Mouse (Mus musculus): ENCODE data around the gene Fat3. TPM values are rescaled to one million over a fixed set of nuclear protein-coding genes. Genes with fewer than 3 reads are reported as not detected.

Gene Fat3
- polyA plus RNA-seq, 1 experiment: 0.51 TPM

- H3K27me3 ChIP-seq (ENCODE audit: control insufficient read depth, insufficient read depth, low read length): no peaks in the 10 kb centered on the region
- H3K36me3 ChIP-seq (ENCODE audit: control insufficient read depth, insufficient read depth, low read length): no peaks in the 10 kb centered on the region
- 87% methylated on average over 6 of the region's 6 CpGs for WGBS
- H3K4me3 ChIP-seq (ENCODE audit: control insufficient read depth, insufficient read depth, low read length): no peak overlapping the region
- H3K4me1 ChIP-seq (replicated peaks; ENCODE audit: control insufficient read depth, insufficient read depth, low read length): no peaks in the 10 kb centered on the region
- no peak for DNase-seq
- H3K27ac ChIP-seq (ENCODE audit: control insufficient read depth, insufficient read depth, low read length): no peak overlapping the region
- TF ChIP-seq CTCF (IDR thresholded peaks at IDR 0.05; ENCODE audit: borderline replicate concordance, control insufficient read depth, extremely low read depth, insufficient read depth, low read length, poor library complexity) (no peak), POLR2A (IDR thresholded peaks at IDR 0.05; ENCODE audit: control insufficient read depth, extremely low read depth, insufficient read depth, low read length, poor library complexity) (no peak)
Observed at GRCm38 (mm10) chr9:16398734-16399686, 102.1 kb downstream of the Fat3 start.

- no peak overlapping the region for H3K4me3 ChIP-seq (ENCODE audit: control insufficient read depth, insufficient read depth, low read length)
- DNase-seq: no peak
- H3K4me1 ChIP-seq (replicated peaks; ENCODE audit: control insufficient read depth, insufficient read depth, low read length): no peaks in the 10 kb centered on the region
- no peaks in the 10 kb centered on the region for H3K27me3 ChIP-seq (ENCODE audit: control insufficient read depth, insufficient read depth, low read length)
- TF ChIP-seq CTCF (IDR thresholded peaks at IDR 0.05; ENCODE audit: borderline replicate concordance, control insufficient read depth, extremely low read depth, insufficient read depth, low read length, poor library complexity) (no peak), POLR2A (IDR thresholded peaks at IDR 0.05; ENCODE audit: control insufficient read depth, extremely low read depth, insufficient read depth, low read length, poor library complexity) (no peak)
- no peaks in the 10 kb centered on the region for H3K36me3 ChIP-seq (ENCODE audit: control insufficient read depth, insufficient read depth, low read length)
- WGBS: 81% methylated on average over 4 of the region's 4 CpGs
- H3K27ac ChIP-seq (ENCODE audit: control insufficient read depth, insufficient read depth, low read length): no peak overlapping the region
Observed at GRCm38 (mm10) chr9:16389141-16389540, 111.9 kb downstream of the Fat3 start.

- Histone ChIP-seq H3K4me1 (replicated peaks; ENCODE audit: control insufficient read depth, insufficient read depth, low read length) (no peaks in the 10 kb centered on the region), H3K27me3 (ENCODE audit: control insufficient read depth, insufficient read depth, low read length) (no peaks in the 10 kb centered on the region), H3K4me3 (ENCODE audit: control insufficient read depth, insufficient read depth, low read length) (no peak overlapping the region), H3K36me3 (ENCODE audit: control insufficient read depth, insufficient read depth, low read length) (no peaks in the 10 kb centered on the region), H3K27ac (ENCODE audit: control insufficient read depth, insufficient read depth, low read length) (no peak overlapping the region)
- TF ChIP-seq CTCF (IDR thresholded peaks at IDR 0.05; ENCODE audit: borderline replicate concordance, control insufficient read depth, extremely low read depth, insufficient read depth, low read length, poor library complexity): no peak
- no peak for TF ChIP-seq POLR2A (IDR thresholded peaks at IDR 0.05; ENCODE audit: control insufficient read depth, extremely low read depth, insufficient read depth, low read length, poor library complexity)
- no peak for DNase-seq
Observed at GRCm38 (mm10) chr9:16387527-16387926, 113.6 kb downstream of the Fat3 start.

- Histone ChIP-seq H3K27ac (ENCODE audit: control insufficient read depth, insufficient read depth, low read length) (no peak overlapping the region), H3K4me1 (replicated peaks; ENCODE audit: control insufficient read depth, insufficient read depth, low read length) (no peaks in the 10 kb centered on the region), H3K4me3 (ENCODE audit: control insufficient read depth, insufficient read depth, low read length) (no peak overlapping the region), H3K27me3 (ENCODE audit: control insufficient read depth, insufficient read depth, low read length) (no peaks in the 10 kb centered on the region), H3K36me3 (ENCODE audit: control insufficient read depth, insufficient read depth, low read length) (no peaks in the 10 kb centered on the region)
- no peak for DNase-seq
- TF ChIP-seq POLR2A (IDR thresholded peaks at IDR 0.05; ENCODE audit: control insufficient read depth, extremely low read depth, insufficient read depth, low read length, poor library complexity) (no peak), CTCF (IDR thresholded peaks at IDR 0.05; ENCODE audit: borderline replicate concordance, control insufficient read depth, extremely low read depth, insufficient read depth, low read length, poor library complexity) (no peak)
- WGBS: 40% methylated on average over 3 of the region's 3 CpGs
Observed at GRCm38 (mm10) chr9:16363713-16364112, 137.4 kb downstream of the Fat3 start.

- Histone ChIP-seq H3K36me3 (ENCODE audit: control insufficient read depth, insufficient read depth, low read length) (no peaks in the 10 kb centered on the region), H3K4me1 (replicated peaks; ENCODE audit: control insufficient read depth, insufficient read depth, low read length) (no peaks in the 10 kb centered on the region), H3K27me3 (ENCODE audit: control insufficient read depth, insufficient read depth, low read length) (no peaks in the 10 kb centered on the region), H3K4me3 (ENCODE audit: control insufficient read depth, insufficient read depth, low read length) (no peak overlapping the region), H3K27ac (ENCODE audit: control insufficient read depth, insufficient read depth, low read length) (no peak overlapping the region)
- TF ChIP-seq POLR2A (IDR thresholded peaks at IDR 0.05; ENCODE audit: control insufficient read depth, extremely low read depth, insufficient read depth, low read length, poor library complexity) (no peak), CTCF (IDR thresholded peaks at IDR 0.05; ENCODE audit: borderline replicate concordance, control insufficient read depth, extremely low read depth, insufficient read depth, low read length, poor library complexity) (no peak)
- 75% methylated on average over 5 of the region's 5 CpGs for WGBS
- no peak for DNase-seq
Observed at GRCm38 (mm10) chr9:16361811-16362210, 139.3 kb downstream of the Fat3 start.

- TF ChIP-seq CTCF (IDR thresholded peaks at IDR 0.05; ENCODE audit: borderline replicate concordance, control insufficient read depth, extremely low read depth, insufficient read depth, low read length, poor library complexity) (no peak), POLR2A (IDR thresholded peaks at IDR 0.05; ENCODE audit: control insufficient read depth, extremely low read depth, insufficient read depth, low read length, poor library complexity) (no peak)
- 80% methylated on average over 4 of the region's 4 CpGs for WGBS
- Histone ChIP-seq H3K36me3 (ENCODE audit: control insufficient read depth, insufficient read depth, low read length) (no peaks in the 10 kb centered on the region), H3K4me3 (ENCODE audit: control insufficient read depth, insufficient read depth, low read length) (no peak overlapping the region), H3K27me3 (ENCODE audit: control insufficient read depth, insufficient read depth, low read length) (no peaks in the 10 kb centered on the region), H3K4me1 (replicated peaks; ENCODE audit: control insufficient read depth, insufficient read depth, low read length) (no peaks in the 10 kb centered on the region), H3K27ac (ENCODE audit: control insufficient read depth, insufficient read depth, low read length) (no peak overlapping the region)
- DNase-seq: no peak
Observed at GRCm38 (mm10) chr9:16356636-16357035, 144.4 kb downstream of the Fat3 start.

Data from thymus, adult 2 months (tissue).